Mouse (Mus musculus) MEL (cell line): ENCODE data around the gene Nop9.

Experiments
- JUND ChIP-seq: IDR thresholded peaks from 2 replicates; pipeline ENCODE4 v1.6.1; 2011; ENCODE audit warnings: low read depth, mild to moderate bottlenecking, improper control_type of control experiment, low read length
- MAX ChIP-seq: IDR thresholded peaks from 2 replicates; pipeline ENCODE4 v1.6.1; 2011; ENCODE audit warnings: low read length, improper control_type of control experiment

DNA sequence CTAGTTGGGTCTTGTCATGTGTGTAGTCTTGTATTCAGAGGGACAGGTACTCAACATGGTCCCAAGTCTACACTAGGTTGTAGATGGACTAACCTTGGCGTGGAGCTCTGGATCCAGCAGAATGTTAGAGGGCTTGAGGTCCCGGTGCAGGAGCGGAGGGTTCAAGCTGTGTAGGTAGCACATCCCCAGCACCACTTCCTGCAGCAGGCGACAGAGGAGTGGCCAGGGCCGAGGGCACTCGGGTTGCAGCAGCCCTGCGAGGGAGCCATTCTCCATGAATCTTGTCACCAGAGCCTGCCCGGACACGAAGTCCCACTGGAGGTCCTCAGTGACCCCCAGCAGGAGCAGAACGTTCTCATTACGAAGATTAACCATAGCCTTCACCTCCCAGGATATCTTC lies 42.2 kb downstream of the Nop9 start:
- TF ChIP-seq JUND = no peak
- no peak for TF ChIP-seq MAX
